Mouse (Mus musculus) heart, adult 10 weeks (tissue): ENCODE data around the gene Rab43. TPM values are rescaled to one million over a fixed set of nuclear protein-coding genes. Genes with fewer than 3 reads are reported as not detected.

ENCODE experiments used
- polyA plus RNA-seq: library from polyadenylated mRNA; stranded (reverse); fragments of 350-450 nt; fragmentation: Illumina TruSeq; extraction: RNeasy Lipid Tissue Mini Kit (QIAGEN cat#74804); gene quantifications from one replicate; pipeline ENCODE4 v1.2.3, GENCODE M21; 2014; ENCODE audit warnings: low read depth, low replicate concordance

Rab43 gene
- 6.0 TPM for polyA plus RNA-seq

DNA sequence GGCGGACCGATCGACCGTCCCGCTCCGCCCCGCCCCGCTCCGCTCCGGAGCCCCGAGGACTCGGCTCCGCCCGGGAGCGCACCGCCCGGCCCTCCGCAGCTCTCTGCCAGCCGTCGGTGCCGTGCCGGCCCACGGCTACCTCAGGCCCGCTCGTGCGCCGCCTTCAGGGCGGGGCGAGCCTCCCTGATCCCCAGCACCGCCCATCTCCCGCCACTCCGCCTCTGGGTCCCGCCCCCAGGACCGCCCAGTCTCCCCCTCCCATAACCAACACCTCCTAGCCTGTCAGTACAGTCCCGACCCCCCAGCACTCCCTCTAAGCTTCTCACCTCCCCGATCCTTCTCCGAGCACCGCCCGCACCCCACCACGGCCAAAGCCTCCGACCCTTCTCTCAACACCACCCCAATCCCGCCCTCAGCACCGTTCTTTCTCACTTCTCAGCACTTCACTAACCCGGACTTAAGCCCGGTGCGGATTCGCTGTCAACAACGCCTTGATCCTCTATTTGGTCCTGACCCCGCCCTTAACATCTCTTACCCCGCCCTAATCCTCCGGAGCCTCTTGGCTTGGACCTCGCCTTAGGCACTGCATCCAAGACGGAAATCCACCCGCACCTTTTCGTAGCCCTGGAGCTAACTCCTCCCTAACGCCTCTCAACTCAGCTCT lies at the start of gene Rab43:
Gene Rab43 (minus strand): TSS at position 490 of the 664 bp plus-strand sequence.

DNA sequence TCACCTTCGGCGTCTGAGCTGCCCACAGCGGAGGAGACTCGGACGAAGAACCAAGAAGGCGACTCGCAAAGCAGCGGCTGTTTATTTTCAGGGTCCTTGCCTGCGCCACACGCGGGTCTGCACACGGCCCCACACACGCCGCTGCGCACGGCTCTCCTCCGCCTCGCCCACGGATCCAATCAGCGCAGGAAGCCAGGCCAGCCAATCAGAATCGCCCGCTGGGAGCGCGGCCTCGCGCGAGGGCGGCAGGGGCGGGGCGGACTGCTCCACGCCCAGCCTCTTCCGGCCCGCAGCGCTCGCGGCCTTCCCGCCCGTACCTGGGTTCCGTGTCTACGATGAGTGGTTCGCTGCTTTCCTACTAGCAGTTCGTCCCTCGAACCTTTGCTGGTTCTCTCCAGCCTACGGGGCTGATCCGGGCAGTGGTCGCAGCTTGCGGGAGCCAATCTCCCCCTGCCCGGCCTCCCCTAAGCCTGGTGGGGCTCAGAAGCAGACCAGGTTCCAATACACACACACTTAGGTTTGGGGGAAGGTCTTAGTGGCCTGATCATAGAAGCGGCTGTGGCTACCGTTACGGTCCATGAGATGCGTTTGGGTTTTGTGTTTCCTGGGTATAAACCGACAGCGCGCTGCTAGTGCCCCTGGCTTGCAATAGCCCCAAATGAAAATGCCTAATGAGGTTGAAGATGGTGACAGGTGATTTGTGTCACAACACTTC lies 39.1 kb upstream of the Rab43 start, which contains the start of gene Cnbp:
Gene Cnbp (minus strand): TSS at position 207 of the 715 bp plus-strand sequence.

DNA sequence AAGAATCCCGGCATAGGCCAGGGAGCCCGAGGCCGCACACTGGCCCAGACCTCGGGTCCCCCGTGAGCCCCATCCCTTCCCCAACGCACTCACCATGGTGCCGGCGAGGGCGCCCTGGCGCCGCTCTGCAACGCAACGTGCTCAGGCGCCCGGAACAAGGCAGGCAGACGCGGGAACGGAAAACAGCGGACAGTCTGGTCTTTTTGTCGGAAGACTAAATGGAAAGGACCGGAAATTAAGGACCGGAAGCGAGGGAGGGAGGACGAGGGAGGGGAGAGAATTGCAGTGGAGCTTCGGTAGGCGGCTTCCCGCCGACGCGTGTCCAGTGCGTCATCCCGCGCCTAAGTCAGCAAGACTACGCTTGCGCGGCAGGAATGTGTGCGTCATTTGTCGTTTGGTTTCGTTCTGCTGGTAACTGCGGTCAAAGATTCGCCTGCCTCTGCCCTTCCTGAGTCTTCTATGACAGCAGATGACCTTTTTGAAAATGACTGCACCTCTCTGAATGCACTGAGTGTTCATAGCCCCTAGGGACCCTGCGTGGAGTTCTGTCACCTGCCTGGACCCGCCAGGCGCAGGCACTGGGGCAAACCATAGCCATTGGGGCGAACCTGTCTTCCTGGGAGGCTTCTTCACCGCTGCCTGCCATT lies 26.7 kb upstream of the Rab43 start, which contains the start of gene Isy1:
Gene Isy1 (minus strand): TSS at position 248 of the 647 bp plus-strand sequence.

GRCm38 (mm10) chr6:87835695-87836094 lies 23.7 kb upstream of the Rab43 start, which contains the start of gene Gm45140:
TSS of gene Gm45140 (minus strand) at chr6:87835795.

GRCm38 (mm10) chr6:87777842-87778241 lies 34.1 kb downstream of the Rab43 start, which contains the start of gene Gp9:
TSS of gene Gp9 (plus strand) at chr6:87778072.

Other genes starting within 250 kb of the Rab43 start
- gene Prokr1, start 221.4 kb downstream of the Rab43 start, polyA plus RNA-seq = 0.13 TPM
- gene Aplf, start 140.0 kb downstream of the Rab43 start, polyA plus RNA-seq = 2.7 TPM
- 2.1 TPM for gene Efcc1, start 81.3 kb downstream of the Rab43 start, polyA plus RNA-seq
- not detected for gene Gp9, start 34.1 kb downstream of the Rab43 start, polyA plus RNA-seq
- 2.8 TPM for gene Gm45140, start 23.6 kb upstream of the Rab43 start, polyA plus RNA-seq
- gene Isy1, start 26.6 kb upstream of the Rab43 start, polyA plus RNA-seq = 20.9 TPM
- 440 TPM for gene Cnbp, start 38.9 kb upstream of the Rab43 start, polyA plus RNA-seq
- gene Copg1, start 75.7 kb upstream of the Rab43 start, polyA plus RNA-seq = 44.3 TPM
- 10.0 TPM for gene Hmces, start 101.8 kb upstream of the Rab43 start, polyA plus RNA-seq
- gene H1fx, start 169.5 kb upstream of the Rab43 start, polyA plus RNA-seq = 1.3 TPM
- 277 TPM for gene Rab7, start 233.1 kb upstream of the Rab43 start, polyA plus RNA-seq